Mouse (Mus musculus) cerebellum, postnatal 10 days (tissue): ENCODE results near the gene Cdk13.
A peak's percentile ranks its signal among the peaks of the same experiment; 100 is the strongest.

Source experiments
- DNase-seq, 2 experiments: peaks; one replicate each; pipeline ENCODE4 v3.0.0; 2021; ENCODE audit warnings: mixed read lengths in 2 of 2

Cdk13 gene

GRCm38 (mm10) chr13:17804909-17805613, at the start of gene Cdk13:
Gene Cdk13, minus strand, starts transcription at chr13:17805097.
- peak; percentile 99 for DNase-seq

- DNase-seq = no peak
These were observed 38.4 kb upstream of the Cdk13 start for GRCm38 (mm10) chr13:17843336-17843735.

- DNase-seq = no peak
These were observed 37.9 kb upstream of the Cdk13 start for GRCm38 (mm10) chr13:17842756-17843155.

GRCm38 (mm10) chr13:17839137-17839536, 34.2 kb upstream of the Cdk13 start:
- DNase-seq = no peak

- peak; percentile 80 to 83 for DNase-seq
These were observed 33.6 kb upstream of the Cdk13 start for GRCm38 (mm10) chr13:17838484-17838851.

- peak; percentile 55 to 68 for DNase-seq
These were observed 33.0 kb upstream of the Cdk13 start for GRCm38 (mm10) chr13:17837610-17838483.

- no peak for DNase-seq
These were observed 31.9 kb upstream of the Cdk13 start for GRCm38 (mm10) chr13:17836808-17837207.

GRCm38 (mm10) chr13:17832940-17833339, 28.0 kb upstream of the Cdk13 start:
- DNase-seq = no peak

- DNase-seq = no peak
These were observed 12.3 kb upstream of the Cdk13 start for GRCm38 (mm10) chr13:17817226-17817625.

- no peak for DNase-seq
These were observed 698 bp upstream of the Cdk13 start for GRCm38 (mm10) chr13:17805614-17805975.

- DNase-seq = peak; percentile 73 to 74
These were observed 647 bp downstream of the Cdk13 start for GRCm38 (mm10) chr13:17804058-17804841.

GRCm38 (mm10) chr13:17803331-17804057, 1.4 kb downstream of the Cdk13 start:
- DNase-seq = peak; percentile 81 to 85

GRCm38 (mm10) chr13:17802880-17803279, 2.0 kb downstream of the Cdk13 start:
- DNase-seq = no peak

GRCm38 (mm10) chr13:17799735-17800134, 5.2 kb downstream of the Cdk13 start:
- DNase-seq = no peak

GRCm38 (mm10) chr13:17795757-17796456, 9.0 kb downstream of the Cdk13 start:
- no peak for DNase-seq

- DNase-seq = no peak
These were observed 21.3 kb downstream of the Cdk13 start for GRCm38 (mm10) chr13:17783643-17784042.

GRCm38 (mm10) chr13:17779923-17780322, 25.0 kb downstream of the Cdk13 start:
- no peak for DNase-seq

GRCm38 (mm10) chr13:17776303-17776702, 28.6 kb downstream of the Cdk13 start:
- no peak for DNase-seq

- no peak for DNase-seq
These were observed 29.5 kb downstream of the Cdk13 start for GRCm38 (mm10) chr13:17775364-17775763.

GRCm38 (mm10) chr13:17773112-17773511, 31.8 kb downstream of the Cdk13 start:
- no peak for DNase-seq

GRCm38 (mm10) chr13:17772574-17772973, 32.3 kb downstream of the Cdk13 start:
- DNase-seq = no peak

GRCm38 (mm10) chr13:17762405-17762804, 42.5 kb downstream of the Cdk13 start:
- no peak for DNase-seq
